Mouse (Mus musculus): ENCODE results near the gene Clrn3.

DNA sequence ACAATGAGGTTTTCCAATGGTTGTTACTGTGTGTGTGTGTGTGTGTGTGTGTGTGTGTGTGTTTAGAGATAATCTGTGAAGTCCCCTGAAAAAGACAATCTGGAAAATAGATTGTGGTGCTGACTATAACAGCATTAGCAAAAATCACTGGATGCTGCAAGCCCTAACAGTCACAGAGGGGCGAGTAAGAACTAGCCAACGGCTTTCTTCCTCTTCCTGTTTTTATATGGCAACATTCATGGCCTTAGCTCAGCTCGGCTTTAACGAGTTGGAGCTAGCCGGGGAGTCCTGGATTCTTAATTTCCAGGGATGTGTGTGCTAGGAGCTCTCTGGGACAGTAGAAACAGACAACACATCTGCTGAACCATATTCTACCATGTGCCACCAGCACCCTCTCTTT, 8.2 kb downstream of the Clrn3 start:
- TF ChIP-seq POLR2A (IDR thresholded peaks at IDR 0.05; ENCODE audit: control insufficient read depth, extremely low read depth, insufficient read depth, low read length, poor library complexity) (no peak), CTCF (IDR thresholded peaks at IDR 0.05; ENCODE audit: borderline replicate concordance, control insufficient read depth, extremely low read depth, insufficient read depth, low read length, poor library complexity) (no peak)
